Mouse (Mus musculus) urinary bladder, adult 2 months (tissue): Measurements from ENCODE around the gene Rab6b. TPM values are rescaled to one million over a fixed set of nuclear protein-coding genes. Genes with fewer than 3 reads are reported as not detected.

Source experiments
- polyA plus RNA-seq: library from polyadenylated mRNA; depleted of rRNA; stranded (reverse); fragments of >200 nt; gene quantifications from 2 replicates; pipeline ENCODE4 v1.2.3, GENCODE M21; 2012; rRNA removed

Gene Rab6b
- polyA plus RNA-seq, 1 experiment = 4.4 TPM

Other genes starting within 250 kb of the Rab6b start
- 4.8 and 7.4 TPM in 2 replicates for gene Slco2a1, start 123.1 kb upstream of the Rab6b start, polyA plus RNA-seq
- gene Srprb, start 90.3 kb downstream of the Rab6b start, polyA plus RNA-seq = 33.4 and 33.8 TPM in 2 replicates
- gene Gm20425, start 118.5 kb downstream of the Rab6b start, polyA plus RNA-seq = 1.8 TPM in 1 of 2 replicates, not detected in the other
- 329 and 368 TPM in 2 replicates for gene Trf, start 118.7 kb downstream of the Rab6b start, polyA plus RNA-seq
- gene 1300017J02Rik, start 193.3 kb downstream of the Rab6b start, polyA plus RNA-seq = 0.80 and 1.3 TPM in 2 replicates
- gene Topbp1, start 193.4 kb downstream of the Rab6b start, polyA plus RNA-seq = 19.3 and 20.9 TPM in 2 replicates